Mouse (Mus musculus) left cerebral cortex, adult 11 months (tissue): ENCODE results near the gene Ndst2.

ENCODE experiments used
- DNase-seq: peaks from one replicate; pipeline ENCODE4 v3.0.0; 2022; ENCODE audit warnings: low spot score

Gene Ndst2

DNA sequence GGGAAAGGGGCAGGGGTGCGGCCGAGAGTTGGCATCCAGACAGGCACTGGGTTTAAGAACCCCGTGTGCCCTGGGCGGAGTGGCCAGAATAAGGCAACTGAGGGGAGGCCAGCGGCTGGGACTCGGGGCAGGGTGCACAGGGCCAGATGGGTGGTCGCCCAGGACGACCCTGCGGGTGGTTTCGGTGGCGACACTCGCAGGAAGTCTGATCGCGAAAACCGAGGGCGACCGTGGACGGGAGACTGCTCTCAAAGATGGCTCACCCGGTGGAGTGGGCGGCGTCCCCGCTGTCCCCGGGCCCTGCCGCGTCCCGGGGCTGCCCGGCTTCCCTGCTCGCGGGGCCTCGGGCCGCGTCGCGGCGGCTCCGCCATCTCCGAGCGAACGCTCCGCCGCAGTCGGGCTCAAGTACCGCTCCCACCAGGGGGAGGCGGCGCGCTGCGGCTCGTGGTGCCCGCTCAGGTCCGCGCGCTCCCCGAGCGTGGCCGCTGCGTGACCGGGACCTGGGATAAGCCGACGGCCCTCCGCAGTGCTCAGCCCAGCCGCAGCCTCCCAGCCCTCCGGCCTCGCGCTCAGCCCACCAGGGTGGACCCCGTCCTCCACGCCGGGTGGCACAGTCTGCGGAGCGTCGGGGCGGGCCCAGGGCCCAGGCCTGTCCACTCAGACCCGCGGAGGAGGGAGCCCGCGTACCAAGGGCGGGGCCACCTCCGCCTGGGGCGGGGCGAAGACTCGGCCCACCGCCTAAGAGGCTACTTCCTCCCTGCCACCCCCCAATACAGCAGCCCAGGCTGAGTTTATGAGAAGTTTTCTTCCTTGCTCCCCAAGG lies at the start of gene Ndst2:
TSS of gene Ndst2 (minus strand) at position 611 of the 823 bp plus-strand sequence.
- DNase-seq: peak; percentile 79

DNA sequence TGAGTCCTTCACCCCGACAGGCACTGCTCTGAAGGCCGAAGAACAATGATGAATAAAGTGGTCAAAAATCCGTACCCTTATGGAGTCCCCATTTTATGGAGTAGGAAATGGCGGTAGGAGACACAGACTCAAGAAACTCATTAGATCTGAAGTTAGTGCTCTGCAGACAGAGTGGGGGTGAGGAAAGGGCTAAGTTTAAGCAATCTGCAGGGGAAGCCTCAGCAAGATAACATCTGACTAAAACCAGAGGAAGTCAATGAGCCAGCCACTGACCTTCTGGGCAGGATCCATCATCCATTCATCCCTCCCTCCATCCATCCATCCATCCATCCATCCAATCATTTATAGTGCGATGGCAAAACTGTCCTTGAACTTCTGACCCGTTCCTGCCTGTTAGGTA lies 49.2 kb upstream of the Ndst2 start:
- no peak for DNase-seq

DNA sequence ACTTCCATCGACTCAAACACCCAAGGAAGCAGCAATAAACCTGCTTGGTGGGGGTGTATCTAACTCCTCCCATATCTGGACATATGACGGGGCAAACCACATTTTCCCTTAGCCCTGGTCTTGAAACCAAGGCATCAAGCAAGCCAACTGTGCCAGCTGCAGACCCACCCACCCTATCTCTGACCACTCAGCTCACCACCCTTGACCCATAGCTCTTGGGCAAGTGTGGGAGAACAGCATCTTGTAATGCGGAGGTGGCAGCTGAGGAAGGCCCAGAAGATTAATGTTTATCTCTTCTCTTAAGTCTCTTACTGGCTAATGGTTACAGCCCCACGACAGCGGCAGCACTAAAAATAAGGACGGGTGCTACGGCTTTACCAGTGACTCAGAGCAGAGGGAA lies 48.5 kb upstream of the Ndst2 start:
- no peak for DNase-seq

DNA sequence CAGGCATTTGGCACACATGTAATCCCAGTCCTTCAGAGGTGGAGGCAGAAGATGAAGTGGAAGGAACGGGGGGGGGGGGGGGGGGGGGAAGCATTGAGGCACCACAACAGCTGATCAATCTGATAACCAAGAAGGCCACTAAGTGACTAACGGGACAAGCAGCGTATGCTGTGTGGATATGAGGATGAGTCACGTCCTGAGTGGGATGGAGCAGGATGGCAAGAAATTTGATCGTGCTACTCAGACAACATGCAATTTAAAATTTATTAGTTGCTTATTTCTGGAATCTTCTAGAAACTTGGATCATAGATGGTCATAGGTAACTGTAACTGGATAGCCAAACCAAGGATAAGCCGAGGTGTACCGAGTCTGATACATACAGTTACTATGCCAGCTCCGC lies 45.9 kb upstream of the Ndst2 start:
- DNase-seq: no peak

DNA sequence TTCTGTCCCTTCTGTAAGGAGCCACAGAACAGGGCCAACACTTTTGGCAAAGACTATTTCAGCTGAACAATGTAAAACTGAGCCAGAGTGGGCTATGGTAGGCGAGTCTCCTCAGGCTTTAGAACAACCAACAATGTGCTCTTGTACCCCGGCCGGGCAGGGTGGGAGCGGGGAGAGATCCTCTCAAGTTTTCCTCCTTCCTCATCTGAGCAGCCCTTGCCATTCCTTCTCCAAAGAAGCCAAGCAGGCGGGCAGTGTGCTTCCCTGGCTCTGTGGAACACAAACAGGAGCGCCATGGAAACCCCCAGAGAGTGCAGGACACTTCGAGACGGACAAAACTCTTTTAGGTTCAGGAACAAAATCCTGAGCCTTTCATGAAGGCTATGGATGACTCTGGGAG lies 44.1 kb upstream of the Ndst2 start:
- DNase-seq: no peak

DNA sequence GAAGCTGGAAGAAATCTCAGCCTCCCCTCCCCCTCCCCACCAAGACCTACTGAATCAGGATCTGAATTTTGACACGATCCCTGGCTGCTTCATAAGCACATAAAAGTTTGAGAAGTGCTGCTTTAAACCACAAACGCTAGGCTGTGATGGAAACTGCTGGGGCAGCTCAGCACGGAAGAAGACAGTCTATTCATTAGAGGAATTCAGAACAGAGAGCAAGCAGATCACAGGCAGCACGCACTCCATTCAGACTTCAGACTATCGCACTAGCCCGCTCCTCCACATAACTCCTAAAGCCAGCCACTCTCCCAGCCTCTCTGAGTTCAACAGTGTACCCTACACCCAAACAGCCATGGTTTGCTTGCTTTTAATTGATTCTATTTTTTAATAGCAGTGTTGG lies 41.3 kb upstream of the Ndst2 start:
- DNase-seq: no peak

DNA sequence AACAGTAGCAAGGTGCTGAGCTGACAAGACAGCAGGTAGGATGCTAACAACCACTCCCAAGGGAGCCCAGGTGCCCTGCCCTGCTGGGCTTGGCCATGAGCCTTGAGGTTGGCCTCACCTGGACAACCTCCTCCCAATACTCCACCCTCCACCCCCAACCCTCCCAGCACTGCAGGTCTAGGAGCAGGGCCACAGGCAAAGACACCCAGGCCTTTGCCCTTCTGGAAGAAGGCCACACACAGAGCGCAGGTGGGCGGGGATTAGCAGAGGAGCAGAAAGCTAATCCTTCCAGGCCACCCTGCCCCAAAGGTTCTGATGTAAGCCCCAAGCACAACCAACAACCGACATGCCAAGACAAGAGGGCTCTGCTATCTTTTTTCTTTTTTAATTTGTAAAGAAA lies 39.0 kb upstream of the Ndst2 start:
- no peak for DNase-seq

DNA sequence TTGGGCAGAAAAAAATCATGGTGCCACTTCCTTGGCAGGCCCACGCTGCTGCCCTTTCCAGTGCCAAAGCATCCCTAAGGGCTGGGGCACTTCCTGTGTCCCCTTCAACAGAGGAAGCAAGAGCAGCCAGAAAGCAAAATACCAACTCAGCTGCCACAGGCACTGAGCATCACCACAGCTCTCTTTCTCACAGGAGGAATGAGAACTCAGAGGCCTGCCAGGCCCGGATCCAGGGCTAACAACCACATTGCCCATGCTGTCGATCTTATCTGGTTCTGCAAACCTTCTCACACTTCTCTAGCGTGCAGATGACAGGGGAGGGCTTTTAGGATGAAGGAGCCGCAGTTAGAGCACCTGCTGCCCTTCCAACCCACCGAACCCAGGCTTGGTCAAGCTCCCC lies 38.4 kb upstream of the Ndst2 start:
- no peak for DNase-seq

DNA sequence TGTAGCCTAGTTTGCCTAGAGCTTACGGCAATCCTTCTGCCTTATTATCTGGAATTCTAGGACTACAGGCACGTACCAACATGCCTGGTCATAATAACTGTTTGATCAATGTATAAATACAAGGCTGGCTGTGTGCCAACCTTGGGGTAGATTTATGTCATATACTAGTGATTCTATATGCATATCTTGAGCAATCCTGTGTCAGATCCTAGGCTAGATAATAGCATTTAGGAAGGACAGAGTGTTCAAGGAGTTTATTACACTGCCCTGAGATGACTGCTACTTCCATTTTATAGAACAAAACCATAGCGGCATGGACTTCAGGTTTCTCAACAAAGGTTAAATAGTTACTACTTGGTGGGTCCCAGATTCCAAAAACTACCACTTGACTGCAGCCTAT lies 37.6 kb upstream of the Ndst2 start:
- no peak for DNase-seq

DNA sequence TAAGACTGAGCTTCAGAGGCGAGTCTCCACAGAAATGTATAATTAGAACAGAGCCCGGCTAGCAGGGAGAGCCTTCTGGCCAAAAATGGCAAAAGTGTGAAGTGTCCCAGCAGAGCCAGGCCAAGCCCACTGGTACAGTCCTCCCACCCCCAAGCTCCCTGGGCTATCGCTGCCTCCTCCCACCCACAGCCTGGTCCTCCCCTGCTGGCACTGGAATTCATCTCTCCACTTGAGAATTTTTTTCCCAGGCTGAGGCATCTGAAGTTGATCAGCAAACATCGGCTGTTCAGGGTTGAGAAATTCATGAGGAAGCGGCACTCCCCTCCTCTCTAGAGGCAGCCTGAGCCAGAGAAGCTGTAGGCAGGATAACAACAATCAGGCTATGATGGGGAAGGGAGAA lies 34.2 kb upstream of the Ndst2 start:
- no peak for DNase-seq

DNA sequence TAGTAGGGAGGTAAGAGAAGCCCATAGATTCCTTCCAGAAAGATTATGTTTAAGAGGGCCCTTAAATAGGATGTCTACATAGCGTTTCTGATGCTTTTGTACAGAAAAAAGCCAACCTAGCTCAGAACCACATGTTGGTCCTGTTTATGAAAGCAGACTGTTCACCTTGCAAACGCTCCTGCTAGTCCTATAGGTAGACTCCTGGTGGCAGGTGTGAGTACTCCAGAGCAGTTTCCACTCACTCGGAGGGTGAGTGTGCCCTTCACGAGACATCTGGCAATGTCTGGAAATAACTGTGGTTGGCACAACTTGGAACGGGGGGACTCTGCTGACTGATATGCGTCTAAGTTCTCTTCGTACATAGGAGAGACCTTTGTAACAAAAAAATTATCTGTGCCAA lies 33.6 kb upstream of the Ndst2 start:
- no peak for DNase-seq

DNA sequence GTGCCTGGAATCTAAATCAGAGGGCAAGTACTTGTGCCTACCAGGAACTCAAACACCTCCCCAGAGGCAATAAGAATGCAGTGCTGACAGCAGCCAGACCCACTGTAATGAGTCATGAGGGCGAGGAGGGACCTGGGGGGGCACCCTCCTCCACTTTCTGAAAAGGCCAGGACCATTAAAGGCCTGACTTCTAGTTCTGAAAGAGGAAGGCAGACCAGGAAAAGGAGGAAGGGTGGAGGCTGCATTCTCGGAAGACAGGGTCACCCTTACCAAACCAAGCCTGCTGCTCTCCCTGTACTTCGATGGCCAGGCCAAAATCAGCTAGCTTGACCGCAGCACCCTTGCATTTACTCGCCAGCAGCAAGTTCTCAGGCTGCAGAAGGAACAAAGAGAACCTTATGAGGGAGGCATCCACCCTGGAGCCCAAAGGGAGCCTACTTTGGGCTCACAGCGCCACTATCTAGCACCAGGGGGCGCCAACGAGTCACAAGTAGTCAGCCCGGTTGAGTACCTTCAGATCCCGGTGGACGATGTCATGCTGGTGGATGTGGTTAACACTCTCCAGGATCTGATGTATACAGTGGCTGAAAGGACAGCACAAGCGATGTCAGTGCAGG lies 31.4 kb upstream of the Ndst2 start:
- DNase-seq: peak; percentile 79

DNA sequence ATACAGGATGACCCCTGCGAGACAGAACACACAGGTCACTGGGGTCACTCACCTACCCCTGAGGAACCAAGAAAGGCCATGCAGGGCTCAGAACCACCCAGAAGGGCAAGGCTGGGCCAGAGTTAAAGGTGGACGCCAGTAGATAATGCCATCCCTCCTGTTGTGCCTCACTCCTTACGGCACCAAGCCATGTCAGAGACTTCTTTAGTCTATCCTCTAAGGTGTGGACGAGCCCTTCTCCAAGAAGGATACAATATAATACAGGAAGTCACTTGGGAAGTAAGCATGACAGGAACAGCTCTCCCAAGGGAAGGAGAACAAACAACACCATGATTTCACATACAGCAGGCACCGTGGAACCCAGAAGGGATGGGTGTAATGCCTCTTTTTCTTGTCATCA lies 30.6 kb upstream of the Ndst2 start:
- DNase-seq: no peak

DNA sequence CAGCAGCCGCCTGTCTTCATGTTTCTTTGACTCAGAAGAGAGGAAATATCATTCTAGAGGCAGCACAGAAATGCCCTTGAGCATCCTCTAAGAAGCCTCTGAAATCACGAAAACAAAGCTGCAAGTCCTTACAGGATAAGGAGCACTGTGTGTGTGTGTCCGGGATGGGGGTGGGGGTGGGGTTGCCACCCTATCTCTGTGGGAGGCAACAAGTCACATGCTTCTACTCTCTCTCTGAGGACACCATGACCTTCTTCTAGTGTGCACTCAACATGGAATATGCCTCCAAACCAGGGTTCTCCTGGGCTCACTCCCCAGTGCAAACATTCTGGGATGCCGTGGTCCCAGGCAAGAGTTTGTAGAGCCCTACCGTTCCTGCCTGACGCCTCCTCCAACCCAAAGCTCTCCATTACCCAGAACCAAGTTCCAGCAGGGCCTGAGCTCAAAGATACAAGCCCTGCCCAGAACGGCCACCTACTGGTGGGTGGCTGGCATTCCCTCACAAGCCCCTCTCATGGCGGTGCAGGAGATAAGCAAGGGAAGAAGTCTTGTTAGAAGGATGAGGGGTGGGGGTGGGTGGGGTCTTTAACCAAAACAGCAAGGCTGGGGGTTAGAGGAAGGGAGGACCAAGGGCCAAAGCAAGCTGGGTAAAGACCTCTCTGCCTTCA lies 24.5 kb upstream of the Ndst2 start:
- no peak for DNase-seq

DNA sequence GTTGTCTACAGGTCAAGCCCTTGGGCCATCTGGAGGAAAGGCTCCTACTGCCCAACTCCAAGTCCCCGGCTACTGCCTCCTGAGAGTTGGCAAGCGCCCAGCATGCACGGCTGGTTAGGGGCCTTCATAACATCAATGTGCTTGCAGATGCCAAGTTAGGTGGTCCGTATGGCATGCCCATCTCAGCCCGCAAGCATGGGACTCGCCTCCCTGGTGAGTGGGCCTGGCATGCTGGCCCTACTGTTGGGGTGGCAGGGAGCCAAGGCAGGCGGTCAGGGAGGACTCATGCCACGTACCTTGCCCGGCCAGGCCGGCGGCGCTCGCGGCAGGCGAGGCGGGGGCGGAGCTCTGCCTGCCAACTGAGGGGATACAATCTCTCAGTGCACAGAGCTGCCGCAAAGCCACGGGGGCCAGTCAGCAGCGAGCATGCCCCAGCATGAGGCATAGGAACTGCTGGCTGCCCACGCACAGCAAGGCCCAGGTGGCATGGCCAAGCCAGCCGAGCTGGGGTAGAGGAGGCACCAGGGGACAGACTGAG lies 23.1 kb upstream of the Ndst2 start:
- no peak for DNase-seq

DNA sequence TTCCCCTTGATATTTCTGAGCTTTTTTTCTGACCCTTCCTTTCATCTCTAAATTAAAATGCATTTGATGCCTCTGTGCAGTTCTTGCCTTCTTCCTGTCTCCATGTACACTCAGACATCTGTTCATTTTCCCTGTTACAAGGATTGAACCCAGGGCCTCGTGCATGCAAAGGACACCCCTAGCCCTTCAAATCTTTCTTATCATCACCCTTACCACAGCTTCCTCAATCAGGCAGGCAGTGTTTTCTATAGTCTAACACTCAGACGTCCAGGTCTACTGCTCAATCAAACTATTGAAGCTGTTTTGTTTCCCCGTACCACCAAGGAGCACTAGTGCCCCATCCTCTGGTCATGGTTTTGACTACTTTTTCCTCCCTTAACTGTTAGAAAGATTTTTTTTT lies 19.4 kb upstream of the Ndst2 start:
- DNase-seq: no peak

DNA sequence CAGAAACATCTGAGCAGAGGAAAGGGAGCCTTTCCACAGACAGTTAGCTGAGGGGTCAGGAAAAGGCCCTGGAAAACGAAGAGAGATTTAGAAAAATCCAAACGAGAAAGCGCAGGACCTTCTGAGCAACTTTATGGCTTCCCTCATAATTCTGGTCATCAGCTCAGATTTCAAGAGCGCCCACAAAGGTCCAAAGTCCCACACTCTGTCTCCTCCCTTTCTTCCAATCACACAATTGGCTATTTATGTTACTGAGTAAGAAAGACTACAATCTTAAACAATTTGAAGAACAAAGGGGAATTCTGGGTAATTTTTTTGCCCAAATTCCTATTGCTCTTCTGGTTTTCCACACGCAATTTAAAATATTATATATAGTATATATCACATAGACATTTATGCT lies 16.1 kb upstream of the Ndst2 start:
- DNase-seq: no peak

DNA sequence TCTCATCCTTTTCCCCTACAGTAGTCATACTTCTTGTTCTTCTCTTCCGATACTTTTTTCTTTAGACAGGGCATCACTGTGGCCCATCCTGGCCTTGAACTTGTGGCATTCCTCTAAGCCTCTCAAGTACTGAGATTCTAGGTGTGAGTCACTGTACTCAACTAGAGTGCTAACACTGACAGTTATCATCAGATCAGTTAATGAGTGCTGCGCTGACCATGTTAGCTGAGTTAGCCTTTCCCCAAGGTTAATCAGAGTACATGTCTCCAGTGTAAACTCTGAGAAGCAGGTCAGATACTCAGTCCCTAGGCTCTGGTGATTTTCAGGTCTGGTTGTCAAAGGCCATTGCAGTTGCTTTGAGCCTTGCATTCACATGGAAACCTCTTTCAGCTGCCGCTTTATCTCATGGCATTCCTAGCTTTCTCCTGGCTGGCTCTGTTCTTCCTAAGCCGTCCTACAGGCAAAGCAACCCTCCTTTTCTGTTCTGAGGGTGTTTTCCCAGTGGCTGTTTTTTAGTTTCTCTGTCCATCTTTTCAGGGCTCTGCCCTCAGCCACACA lies 15.2 kb upstream of the Ndst2 start:
- no peak for DNase-seq

DNA sequence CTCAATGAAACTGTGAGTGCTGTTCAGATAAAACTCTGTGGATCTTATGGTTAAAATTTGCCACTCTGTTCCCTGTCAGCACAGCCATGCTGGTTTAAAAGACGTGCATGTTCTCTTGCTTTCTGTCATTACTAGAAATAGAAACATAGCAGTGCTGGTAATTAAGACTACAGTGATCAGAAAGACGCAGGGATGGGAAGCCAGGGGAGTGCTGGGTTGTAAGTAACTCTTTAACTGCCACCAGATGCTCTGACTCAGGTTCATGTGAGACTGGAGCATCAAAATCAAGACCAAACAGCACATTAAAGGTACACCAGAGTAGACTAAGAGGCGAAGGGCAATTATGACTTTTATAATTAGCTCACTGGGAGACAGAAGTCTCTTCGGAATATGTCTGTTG lies 14.0 kb upstream of the Ndst2 start:
- DNase-seq: no peak

DNA sequence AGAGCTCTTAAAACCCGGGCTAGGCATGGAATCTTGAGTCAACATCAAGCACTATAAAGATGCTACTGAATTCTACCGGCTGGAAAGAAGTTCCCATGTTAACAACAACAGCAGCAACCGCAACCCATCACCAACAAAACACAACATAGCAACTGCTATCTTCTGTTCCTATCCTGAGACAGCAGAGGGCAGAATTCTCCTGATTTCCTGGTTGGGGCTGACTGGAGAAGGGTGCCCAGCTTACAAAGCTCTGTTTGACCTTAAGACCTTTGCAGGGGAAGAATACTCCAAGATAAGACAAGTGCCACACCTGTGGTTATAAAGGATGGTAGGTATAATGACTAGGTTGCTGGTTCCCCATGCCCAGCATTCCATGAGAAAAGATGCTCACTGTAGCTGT lies 12.6 kb upstream of the Ndst2 start:
- no peak for DNase-seq

DNA sequence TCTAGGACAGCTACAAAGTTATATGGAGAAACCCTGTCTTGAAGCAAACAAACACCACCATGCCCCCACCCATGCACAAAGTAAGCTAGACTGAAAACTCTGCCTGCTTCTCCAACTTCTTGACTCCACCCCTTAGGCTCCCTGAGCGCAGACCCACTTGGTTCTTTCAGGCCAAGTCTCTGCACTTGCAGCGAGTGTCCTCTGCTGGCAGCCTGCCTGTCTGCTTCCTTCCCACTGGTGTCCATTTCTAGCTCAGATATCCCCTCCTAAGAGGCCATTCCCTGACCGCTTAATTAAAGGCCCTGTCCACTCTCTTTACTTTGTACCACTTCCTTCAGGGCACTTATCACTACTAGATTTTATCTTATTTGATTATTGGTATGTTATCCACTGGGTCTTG lies 9.3 kb upstream of the Ndst2 start:
- no peak for DNase-seq

DNA sequence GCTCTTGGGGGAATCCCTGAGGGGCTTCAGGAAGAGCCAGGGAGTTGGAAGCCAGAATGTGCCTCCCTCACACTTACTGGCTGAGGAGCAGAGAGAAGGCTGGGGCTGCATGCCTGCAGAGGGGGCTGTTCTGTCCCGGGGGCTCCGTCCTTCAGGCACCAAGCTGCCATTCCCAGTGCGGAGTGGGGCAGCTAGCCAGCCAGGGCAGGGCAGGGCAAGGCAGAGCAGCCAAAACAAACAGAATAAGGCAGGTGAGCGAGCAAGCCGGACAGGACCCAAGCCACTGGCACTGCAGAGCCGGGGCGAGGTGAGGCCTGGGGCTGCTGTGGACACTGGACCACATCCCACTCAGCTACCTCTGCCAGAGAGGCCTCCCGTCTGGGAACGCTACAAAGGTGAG lies 6.9 kb upstream of the Ndst2 start:
- DNase-seq: no peak

DNA sequence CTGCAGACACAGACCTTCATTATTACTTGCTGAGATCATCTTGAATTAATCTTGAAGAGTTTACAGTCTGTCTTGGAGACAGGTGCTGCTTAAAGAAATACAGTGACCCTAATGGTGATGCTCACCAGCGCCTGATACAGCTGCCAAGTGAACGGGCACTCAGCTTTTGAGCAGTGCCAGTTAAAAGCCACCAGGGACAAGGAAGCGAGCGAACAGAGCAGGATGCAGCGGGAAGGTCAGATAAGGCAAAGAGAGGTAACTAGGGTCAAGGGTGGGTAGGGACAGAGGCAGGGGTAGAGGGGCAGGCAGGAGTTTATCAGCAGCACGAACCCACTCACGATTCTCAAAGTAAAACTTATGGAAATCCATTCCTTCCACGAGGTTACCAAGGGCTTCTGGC lies 4.1 kb upstream of the Ndst2 start:
- no peak for DNase-seq
